Mouse (Mus musculus) 416B (cell line): ENCODE measurements around the gene Itpkc.
A peak's percentile ranks its signal among the peaks of the same experiment; 100 is the strongest.

Experiments used
- DNase-seq: peaks from one replicate; pipeline ENCODE4 v3.0.0; 2011; ENCODE audit warnings: low read depth

Gene Itpkc

DNA sequence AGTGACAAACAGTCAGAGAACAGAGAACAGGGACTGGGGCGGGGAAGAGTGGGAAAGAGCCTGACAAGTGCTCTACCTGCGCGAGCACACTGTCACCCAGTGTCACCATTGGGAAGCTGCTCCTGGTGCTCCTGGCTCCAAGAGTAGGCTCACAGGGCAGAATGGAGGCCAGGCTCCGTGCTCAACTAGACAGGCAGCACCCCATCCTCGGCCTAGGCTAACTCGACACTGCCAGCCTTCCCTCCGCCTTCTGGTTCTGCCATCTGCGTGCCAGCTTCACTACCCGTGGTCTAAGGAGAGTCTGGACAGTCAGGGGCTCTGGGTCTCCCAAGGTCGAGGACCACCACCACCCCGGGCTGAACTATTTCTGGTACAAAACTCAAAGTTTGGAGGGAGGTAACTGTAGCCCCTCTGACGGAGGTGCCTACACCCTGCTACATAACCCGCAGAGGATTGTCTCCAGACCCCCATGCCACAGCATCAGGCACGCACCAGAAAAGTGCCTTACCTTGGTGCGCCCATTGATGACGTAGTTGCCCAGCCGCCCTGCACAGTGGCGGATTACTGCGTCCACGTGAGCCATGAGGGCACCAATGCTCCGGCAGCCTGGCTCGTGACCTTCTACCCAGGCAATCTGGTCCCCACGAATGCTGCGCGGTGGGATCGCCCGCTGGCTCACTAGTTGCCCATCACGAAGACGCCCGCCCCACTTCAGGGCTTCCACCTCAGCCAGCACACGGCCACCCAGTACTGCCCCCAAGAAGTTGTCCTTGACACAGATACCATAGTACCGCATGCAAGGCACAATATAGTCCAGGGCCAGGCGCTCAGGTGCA is 64.1 kb downstream of the Itpkc start:
- no peak for DNase-seq

DNA sequence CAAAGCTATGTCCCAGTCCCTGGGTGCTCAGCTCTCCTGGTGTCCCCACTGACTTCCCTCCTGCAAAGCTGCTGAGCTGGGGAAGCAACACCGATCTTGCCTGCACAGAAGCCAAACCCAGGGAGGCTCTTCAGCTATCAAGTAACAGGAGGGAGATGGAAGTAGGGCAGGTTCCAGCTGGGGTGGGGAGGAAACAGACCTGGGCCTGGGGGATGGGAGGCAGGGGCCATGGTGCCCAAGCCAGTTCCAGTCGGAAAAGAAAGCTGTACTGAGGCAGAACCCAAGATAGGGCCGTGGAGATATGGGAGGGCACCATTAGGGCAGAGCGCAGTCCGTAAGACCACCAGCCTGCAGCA is 65.0 kb downstream of the Itpkc start:
- DNase-seq, result no peak

DNA sequence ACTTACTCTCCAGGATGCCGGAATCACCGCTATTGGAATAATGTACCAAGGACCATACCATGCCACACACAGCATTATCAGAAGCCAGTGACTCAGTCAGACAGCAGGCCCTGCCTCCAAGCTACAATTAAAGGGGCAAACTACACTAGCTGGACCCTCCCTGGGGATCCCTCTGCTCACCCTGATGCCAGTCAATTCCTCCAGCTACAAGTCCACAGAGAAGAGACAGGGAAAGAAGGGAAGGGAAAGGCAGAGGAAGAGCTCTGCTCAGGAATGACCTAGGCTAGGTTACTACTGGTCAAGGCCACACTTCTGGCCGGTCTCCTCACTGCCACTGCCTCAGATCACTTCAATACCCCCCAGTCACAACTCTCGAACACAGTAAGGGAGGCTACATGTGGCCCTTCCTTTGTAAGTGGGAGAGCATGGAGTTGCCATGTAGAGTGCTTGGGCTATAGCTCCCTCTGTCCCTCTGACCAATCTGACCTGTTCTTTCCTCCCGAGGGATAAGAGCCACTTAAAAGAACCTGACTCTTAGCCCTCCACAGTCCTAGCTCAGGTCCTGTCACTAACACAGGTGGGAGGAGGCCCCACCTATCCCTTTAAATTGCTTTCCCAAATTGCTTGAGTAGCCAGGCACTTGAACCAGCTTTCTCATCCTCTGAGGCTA is 65.5 kb downstream of the Itpkc start:
- no peak for DNase-seq

DNA sequence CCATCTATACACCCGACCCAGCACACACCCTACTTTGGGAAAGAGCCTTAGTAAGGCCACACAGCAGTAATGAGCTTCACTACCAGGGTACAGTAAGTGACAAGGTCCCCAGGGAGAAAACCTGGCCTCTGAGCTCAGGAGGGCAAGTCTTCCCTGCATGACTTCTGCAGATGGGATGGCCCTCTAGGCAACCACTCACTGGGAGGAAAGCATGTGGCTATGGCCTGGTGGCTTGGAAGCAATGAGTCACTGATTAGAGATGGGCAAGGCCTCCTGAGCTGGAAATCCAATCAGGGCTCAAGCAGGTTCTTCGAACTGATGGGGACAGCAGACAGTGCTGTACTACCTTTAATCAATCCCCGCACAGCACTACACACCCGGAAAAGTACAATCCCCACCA is 66.7 kb downstream of the Itpkc start:
- peak; percentile 88 for DNase-seq

DNA sequence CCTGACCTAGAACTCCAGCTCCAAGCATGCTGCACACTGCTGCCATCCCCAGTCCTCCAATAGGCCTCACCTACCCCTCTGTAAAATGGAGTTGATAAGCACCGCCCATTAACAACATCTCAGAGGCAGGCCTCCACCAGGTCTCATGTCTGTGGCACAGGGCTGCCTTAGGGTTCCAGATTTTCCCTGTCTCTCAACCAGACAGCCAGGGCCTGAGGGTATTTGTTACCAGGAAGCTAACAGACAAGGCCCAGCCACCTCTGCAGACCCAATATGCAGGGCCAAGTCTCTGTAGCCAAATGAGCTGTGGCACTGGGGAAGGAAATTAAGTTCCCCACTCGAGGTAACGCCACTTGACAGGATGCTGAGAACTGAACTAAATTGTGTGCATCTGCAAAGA is 67.5 kb downstream of the Itpkc start:
- no peak for DNase-seq

DNA sequence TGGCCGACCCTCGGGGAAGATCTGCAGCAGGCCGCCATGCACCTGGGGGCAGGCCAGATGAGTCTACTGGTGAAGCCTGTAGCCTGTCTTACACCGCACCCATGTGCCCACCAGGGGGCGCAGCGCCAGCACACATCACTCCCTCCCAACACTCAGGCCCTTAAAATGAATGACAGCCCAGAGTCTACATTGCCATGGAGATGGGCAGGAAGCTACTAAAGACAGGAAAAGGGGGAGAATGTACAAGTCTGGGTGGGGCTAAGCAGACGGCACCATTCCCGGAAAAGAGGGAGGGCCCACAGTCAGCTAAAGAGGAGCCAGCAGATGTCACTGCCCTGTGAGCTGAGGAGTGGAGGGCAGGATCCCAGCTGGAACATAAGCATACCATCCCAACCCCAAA is 68.6 kb downstream of the Itpkc start:
- DNase-seq, result peak; percentile 95

DNA sequence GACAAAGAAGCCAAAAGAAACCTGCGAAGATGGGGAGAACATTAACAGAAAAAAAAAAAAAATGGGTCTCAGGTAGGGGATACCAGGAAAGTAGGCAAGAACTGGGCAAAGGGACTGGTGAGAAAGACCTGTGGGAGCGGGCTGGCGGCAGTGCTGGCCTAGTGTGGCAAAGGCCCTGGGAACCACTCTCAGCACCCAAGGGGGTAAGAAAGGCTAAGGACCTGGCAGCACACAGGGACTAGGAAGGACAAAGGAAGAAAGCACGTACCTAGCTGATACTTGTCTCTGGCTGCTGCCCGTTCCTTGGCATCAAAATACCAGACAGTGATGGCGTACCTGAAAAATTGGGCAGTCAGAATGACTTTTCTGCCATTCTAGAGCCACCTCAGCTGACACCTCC is 69.2 kb downstream of the Itpkc start:
- no peak for DNase-seq

DNA sequence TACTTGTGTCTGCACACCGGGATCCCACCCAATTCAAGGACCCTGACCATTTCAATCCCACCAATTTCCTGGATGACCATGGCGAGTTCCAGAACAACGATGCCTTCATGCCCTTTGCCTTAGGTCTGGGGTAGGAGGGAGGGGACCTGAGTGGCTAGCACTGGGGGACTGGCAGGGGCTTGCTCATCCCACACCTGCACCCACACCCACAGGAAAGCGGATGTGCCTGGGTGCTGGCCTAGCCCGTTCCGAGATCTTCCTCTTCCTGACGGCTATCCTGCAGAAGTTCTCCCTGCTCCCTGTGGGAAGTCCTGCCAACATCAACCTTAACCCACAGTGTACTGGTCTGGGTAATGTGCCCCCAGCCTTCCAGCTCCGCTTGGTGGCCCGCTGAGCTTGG is 70.3 kb downstream of the Itpkc start:
- DNase-seq, result no peak
